Mouse (Mus musculus): ENCODE data around the gene Tnr. TPM values are rescaled to one million over a fixed set of nuclear protein-coding genes. Genes with fewer than 3 reads are reported as not detected.
A peak's percentile ranks its signal among the peaks of the same experiment; 100 is the strongest.

Gene Tnr
- total and polyA plus RNA-seq, 2 experiments from 2014 or later, result 5.8 to 50.9 TPM

DNA sequence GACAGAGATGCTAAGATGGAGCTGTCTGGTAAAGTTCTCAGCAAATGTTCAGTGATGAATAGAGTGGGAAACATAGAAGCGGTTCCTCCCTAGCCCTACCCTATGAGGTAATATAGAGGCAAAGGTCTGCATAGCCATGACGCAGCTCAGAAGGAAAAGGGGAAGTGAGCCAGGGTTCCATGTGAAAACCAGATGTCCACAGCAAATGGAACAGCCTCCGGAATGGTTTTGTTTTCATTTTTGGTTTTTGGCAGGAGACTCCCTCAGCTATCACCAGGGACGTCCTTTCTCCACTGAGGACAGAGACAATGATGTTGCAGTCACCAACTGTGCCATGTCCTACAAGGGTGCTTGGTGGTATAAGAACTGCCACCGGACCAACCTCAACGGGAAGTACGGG lies 399.4 kb downstream of the Tnr start:
- DNase-seq (ENCODE audit: low spot score), result no peak
- Histone ChIP-seq H3K4me3 (ENCODE audit: low read depth, low read length) (no peak overlapping the region), H3K9me3 (ENCODE audit: low read length) (no peaks in the 10 kb centered on the region), H3K4me1 (ENCODE audit: insufficient read depth, low read length) (no peaks in the 10 kb centered on the region), H3K36me3 (ENCODE audit: insufficient read depth, low read length) (no peaks in the 10 kb centered on the region), H3K27me3 (ENCODE audit: insufficient read depth, low read length) (no peaks in the 10 kb centered on the region), H3K27ac (ENCODE audit: low read depth, low read length) (no peak overlapping the region), H3K9ac (replicated peaks; ENCODE audit: low read length, poor library complexity, severe bottlenecking) (no peak overlapping the region), H3K4me2 (ENCODE audit: low read depth, low read length, poor library complexity, severe bottlenecking) (no peak overlapping the region)
- ATAC-seq (ENCODE audit: low FRiP score), result no peak
- WGBS, result 87% methylated on average over 7 of the region's 7 CpGs
- TF ChIP-seq CTCF (IDR thresholded peaks at IDR 0.05), result no peak

DNA sequence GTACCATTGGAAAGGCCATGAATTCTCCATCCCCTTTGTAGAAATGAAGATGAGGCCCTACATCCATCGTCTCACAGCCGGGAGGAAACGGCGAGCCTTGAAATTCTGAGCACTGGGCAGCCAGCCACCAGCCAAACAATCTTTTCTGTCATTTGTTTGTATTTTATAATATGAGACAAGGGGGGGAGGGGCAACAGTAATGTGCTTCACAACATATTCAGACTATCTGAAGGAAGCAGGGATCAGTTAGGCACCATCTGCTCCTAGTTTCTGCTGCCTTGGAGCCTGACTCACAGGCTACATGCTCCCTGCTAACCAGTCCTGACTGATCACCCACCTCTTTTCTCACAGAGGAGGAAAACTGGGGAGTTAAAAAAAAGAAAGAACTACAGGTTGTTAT lies 400.5 kb downstream of the Tnr start:
- no peak for TF ChIP-seq CTCF (IDR thresholded peaks at IDR 0.05)
- H3K9ac ChIP-seq (replicated peaks; ENCODE audit: low read length, poor library complexity, severe bottlenecking), result no peak overlapping the region
- no peak overlapping the region for H3K4me3 ChIP-seq (ENCODE audit: low read depth, low read length)
- no peak for DNase-seq (ENCODE audit: low spot score)
- no peak overlapping the region for H3K27ac ChIP-seq (ENCODE audit: low read depth, low read length)
- H3K9me3 ChIP-seq (ENCODE audit: low read length), result no peaks in the 10 kb centered on the region
- no peaks in the 10 kb centered on the region for H3K36me3 ChIP-seq (ENCODE audit: insufficient read depth, low read length)
- H3K4me2 ChIP-seq (ENCODE audit: low read depth, low read length, poor library complexity, severe bottlenecking), result no peak overlapping the region
- no peaks in the 10 kb centered on the region for H3K27me3 ChIP-seq (ENCODE audit: insufficient read depth, low read length)
- H3K4me1 ChIP-seq (ENCODE audit: insufficient read depth, low read length), result no peaks in the 10 kb centered on the region
- WGBS, result 85% methylated on average over 4 of the region's 4 CpGs
- no peak for ATAC-seq (ENCODE audit: low FRiP score)

DNA sequence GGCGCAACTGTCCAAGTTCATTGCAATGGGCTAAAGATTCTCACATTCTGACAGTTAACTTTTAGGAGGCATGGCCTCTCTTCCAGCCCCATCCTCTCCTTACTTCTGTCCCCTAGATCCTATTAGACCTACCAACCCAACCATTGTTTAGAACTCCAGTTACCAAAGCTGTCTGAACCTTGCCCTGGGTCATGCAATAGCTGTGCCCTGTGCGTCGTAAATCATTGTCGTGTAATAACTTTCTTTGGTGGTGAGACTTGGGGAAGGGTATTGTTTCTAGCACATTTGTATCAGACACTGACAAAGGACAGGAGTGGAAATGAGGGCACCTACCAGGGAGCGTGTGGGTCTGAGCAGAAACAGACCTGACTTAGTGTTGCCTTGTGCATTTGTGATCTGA lies 401.1 kb downstream of the Tnr start:
- H3K27me3 ChIP-seq (ENCODE audit: insufficient read depth, low read length), result no peaks in the 10 kb centered on the region
- WGBS, result 95% methylated on average over 5 of the region's 5 CpGs

DNA sequence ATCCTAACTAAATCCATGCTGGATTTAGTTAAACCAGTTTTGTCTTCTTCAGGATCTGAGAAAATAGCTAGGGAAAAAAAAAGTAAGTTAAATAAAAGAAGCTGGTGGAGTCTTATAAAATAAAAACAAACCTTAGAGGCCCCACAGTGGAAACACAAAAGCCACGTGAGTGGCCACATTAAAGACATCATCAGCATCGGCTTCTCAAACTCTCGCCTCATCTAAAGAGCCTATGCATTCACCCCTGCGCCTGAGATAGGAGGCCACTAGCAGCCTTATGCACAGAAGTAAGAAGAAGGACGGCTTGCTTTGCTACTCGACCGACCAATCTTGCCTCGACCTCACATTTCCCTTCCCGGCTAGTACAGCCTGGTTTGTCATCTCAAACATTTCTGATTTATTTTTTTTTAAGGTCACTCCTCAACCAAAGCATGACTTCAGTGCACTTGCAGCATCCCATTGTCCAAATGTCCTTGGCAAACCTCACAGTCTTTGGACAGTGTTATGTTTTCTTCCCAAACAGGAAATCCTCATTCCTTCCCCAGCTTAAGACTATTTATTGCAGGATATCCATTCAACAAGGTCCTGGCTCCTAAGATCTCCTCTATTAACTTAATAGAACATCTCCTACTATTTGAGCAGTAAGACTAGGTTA lies 405.2 kb downstream of the Tnr start:
- Histone ChIP-seq H3K4me3 (ENCODE audit: low read depth, low read length) (no peak overlapping the region), H3K4me1 (ENCODE audit: insufficient read depth, low read length) (no peaks in the 10 kb centered on the region), H3K4me2 (ENCODE audit: low read depth, low read length, poor library complexity, severe bottlenecking) (no peak overlapping the region), H3K9me3 (ENCODE audit: low read length) (no peaks in the 10 kb centered on the region), H3K27ac (ENCODE audit: low read depth, low read length) (no peak overlapping the region), H3K9ac (replicated peaks; ENCODE audit: low read length, poor library complexity, severe bottlenecking) (no peak overlapping the region), H3K27me3 (ENCODE audit: insufficient read depth, low read length) (no peaks in the 10 kb centered on the region), H3K36me3 (ENCODE audit: insufficient read depth, low read length) (no peaks in the 10 kb centered on the region)
- 86% methylated on average over 9 of the region's 9 CpGs for WGBS
- no peak for DNase-seq (ENCODE audit: low spot score)
- no peak for TF ChIP-seq CTCF (IDR thresholded peaks at IDR 0.05)
- no peak for ATAC-seq (ENCODE audit: low FRiP score)

More for the DNA sequence above, 401.1 kb downstream of the Tnr start:
- Histone ChIP-seq H3K9me3 (ENCODE audit: low read length) (no peaks in the 10 kb centered on the region), H3K4me1 (ENCODE audit: insufficient read depth, low read length) (no peaks in the 10 kb centered on the region), H3K4me2 (ENCODE audit: low read depth, low read length, poor library complexity, severe bottlenecking) (no peak overlapping the region), H3K4me3 (ENCODE audit: low read depth, low read length) (no peak overlapping the region), H3K27ac (ENCODE audit: low read depth, low read length) (no peak overlapping the region), H3K9ac (replicated peaks; ENCODE audit: low read length, poor library complexity, severe bottlenecking) (no peak overlapping the region), H3K36me3 (ENCODE audit: insufficient read depth, low read length) (no peaks in the 10 kb centered on the region)
- no peak for DNase-seq (ENCODE audit: low spot score)
- no peak for TF ChIP-seq CTCF (IDR thresholded peaks at IDR 0.05)
- ATAC-seq (ENCODE audit: low FRiP score), result no peak

DNA sequence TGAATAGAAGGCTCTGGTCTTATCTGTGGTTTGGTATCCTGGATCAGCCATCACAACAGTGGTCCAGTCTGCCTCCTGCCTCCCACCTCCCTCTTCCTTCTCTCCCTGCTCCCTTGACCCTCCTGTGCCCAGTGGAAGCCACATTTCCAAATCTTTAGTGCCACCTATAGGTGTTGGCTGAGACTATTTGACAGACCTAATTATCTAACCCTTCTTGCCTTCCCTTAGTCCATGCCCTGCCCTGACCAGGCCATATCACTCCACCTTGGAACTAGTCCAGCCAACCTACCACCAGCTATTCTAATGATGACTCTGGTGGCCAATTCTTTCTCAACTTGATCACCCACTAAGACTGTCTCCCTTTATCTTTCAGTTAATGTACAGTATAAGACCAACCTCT lies 408.5 kb downstream of the Tnr start:
- no peak overlapping the region for H3K4me3 ChIP-seq (ENCODE audit: low read depth, low read length)
- H3K36me3 ChIP-seq (ENCODE audit: insufficient read depth, low read length), result no peaks in the 10 kb centered on the region
- H3K9me3 ChIP-seq (ENCODE audit: low read length), result no peaks in the 10 kb centered on the region
- H3K9ac ChIP-seq (replicated peaks; ENCODE audit: low read length, poor library complexity, severe bottlenecking), result no peak overlapping the region
- no peak overlapping the region for H3K27ac ChIP-seq (ENCODE audit: low read depth, low read length)
- peak; percentile 48 for TF ChIP-seq CTCF (IDR thresholded peaks at IDR 0.05)
- no peaks in the 10 kb centered on the region for H3K4me1 ChIP-seq (ENCODE audit: insufficient read depth, low read length)
- no peaks in the 10 kb centered on the region for H3K27me3 ChIP-seq (ENCODE audit: insufficient read depth, low read length)
- DNase-seq (ENCODE audit: low spot score), result no peak
- ATAC-seq (ENCODE audit: low FRiP score), result no peak
- H3K4me2 ChIP-seq (ENCODE audit: low read depth, low read length, poor library complexity, severe bottlenecking), result no peak overlapping the region

DNA sequence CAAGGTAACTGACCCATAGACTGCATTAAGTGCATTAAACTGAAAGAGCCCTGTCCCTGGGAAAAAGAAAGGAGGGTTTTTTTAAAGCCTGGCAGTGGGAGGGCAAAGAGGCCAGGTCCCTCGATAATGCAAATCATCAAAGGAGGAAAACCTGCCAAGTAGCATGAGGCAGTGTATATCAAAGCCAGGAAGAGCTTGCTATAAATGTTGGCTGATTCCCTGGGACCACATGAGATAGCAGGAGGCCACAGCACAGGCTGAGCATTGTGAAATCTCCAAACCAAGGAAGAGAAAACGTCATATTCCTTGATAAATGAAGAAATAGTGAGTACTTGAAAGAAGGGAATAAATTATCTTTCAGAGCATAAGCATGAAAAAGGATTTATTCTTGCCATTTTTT lies 409.0 kb downstream of the Tnr start:
- Histone ChIP-seq H3K36me3 (ENCODE audit: insufficient read depth, low read length) (no peaks in the 10 kb centered on the region), H3K9me3 (ENCODE audit: low read length) (no peaks in the 10 kb centered on the region), H3K27me3 (ENCODE audit: insufficient read depth, low read length) (no peaks in the 10 kb centered on the region), H3K9ac (replicated peaks; ENCODE audit: low read length, poor library complexity, severe bottlenecking) (no peak overlapping the region), H3K27ac (ENCODE audit: low read depth, low read length) (no peak overlapping the region), H3K4me1 (ENCODE audit: insufficient read depth, low read length) (no peaks in the 10 kb centered on the region), H3K4me3 (ENCODE audit: low read depth, low read length) (no peak overlapping the region), H3K4me2 (ENCODE audit: low read depth, low read length, poor library complexity, severe bottlenecking) (no peak overlapping the region)
- 35% methylated on average over 2 of the region's 2 CpGs for WGBS
- no peak for DNase-seq (ENCODE audit: low spot score)
- no peak for ATAC-seq (ENCODE audit: low FRiP score)
- TF ChIP-seq CTCF (IDR thresholded peaks at IDR 0.05), result no peak
